Mouse (Mus musculus) ovary, postnatal 14 days (tissue): Measurements from ENCODE around the gene Gm10401.

Experiments used
- DNase-seq: peaks from one replicate; pipeline ENCODE4 v3.0.0; 2022; ENCODE audit warnings: low spot score

Gm10401 gene

DNA sequence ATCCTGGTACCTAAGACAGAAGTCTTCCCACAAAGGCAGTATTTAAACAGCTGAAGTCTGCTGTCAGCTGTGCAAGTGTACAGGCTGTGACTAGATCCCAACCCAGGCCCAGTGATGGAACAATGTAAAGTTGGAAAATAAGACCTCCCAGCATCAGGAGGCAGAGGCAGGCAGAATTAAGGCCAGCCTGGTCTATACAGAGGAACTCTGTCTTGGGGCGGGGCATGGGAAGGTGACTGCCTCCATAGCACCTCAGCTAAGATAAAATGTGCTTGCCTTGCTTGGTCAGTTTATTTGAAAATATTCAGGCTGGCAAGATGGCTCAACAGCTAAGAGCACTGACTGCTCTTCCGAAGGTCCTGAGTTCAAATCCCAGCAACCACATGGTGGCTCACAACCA is 27.6 kb downstream of the Gm10401 start:
- DNase-seq, result no peak

- no peak for DNase-seq
Measured at GRCm38 (mm10) chr5:115069611-115070010, 28.5 kb downstream of the Gm10401 start.

GRCm38 (mm10) chr5:115068671-115069421 is 29.2 kb downstream of the Gm10401 start:
- DNase-seq, result no peak

GRCm38 (mm10) chr5:115066245-115066644 is 31.9 kb downstream of the Gm10401 start:
- no peak for DNase-seq

DNA sequence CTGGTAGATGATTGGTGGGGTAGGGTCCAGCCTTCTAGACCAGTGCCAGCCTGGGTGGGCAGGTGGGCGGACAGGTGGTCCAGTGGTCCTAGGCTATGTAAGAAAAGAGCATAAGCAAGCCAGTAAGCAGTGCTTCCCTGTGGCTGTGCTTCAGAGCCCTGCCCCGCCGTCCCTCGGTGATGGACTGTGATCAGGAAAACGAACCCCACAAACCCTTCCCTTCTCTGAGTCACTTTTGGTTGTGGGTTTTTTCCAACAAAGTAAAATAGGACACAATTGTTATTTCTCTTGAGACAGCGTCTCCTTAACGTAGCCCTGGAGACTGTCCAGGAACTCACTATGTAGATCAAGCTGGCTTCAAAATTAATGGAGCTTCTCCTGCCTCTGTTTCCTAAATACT is 34.7 kb downstream of the Gm10401 start:
- no peak for DNase-seq

- no peak for DNase-seq
Measured at GRCm38 (mm10) chr5:115062566-115062965, 35.5 kb downstream of the Gm10401 start.

DNA sequence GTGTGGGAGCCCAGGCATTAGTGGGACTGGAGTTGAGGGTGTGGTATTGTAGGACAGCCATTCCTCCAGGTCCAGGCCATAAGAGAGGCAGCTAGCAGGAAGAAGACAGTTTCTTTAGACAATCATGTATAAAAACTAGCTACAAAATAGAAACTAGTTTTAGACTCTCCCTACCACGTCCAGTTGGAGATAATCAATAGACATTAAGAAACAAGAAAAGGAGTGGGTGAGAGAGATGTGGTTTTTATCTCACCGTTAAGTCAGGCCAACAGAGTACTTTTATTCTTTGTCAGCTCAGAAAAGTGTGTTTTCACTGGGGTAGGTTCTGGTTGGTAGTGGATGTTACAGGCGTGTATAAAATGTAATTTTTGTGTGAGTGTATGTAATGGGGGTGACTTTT is 37.1 kb downstream of the Gm10401 start:
- no peak for DNase-seq

- DNase-seq, result no peak
Measured at GRCm38 (mm10) chr5:115060067-115060695, 37.9 kb downstream of the Gm10401 start.

DNA sequence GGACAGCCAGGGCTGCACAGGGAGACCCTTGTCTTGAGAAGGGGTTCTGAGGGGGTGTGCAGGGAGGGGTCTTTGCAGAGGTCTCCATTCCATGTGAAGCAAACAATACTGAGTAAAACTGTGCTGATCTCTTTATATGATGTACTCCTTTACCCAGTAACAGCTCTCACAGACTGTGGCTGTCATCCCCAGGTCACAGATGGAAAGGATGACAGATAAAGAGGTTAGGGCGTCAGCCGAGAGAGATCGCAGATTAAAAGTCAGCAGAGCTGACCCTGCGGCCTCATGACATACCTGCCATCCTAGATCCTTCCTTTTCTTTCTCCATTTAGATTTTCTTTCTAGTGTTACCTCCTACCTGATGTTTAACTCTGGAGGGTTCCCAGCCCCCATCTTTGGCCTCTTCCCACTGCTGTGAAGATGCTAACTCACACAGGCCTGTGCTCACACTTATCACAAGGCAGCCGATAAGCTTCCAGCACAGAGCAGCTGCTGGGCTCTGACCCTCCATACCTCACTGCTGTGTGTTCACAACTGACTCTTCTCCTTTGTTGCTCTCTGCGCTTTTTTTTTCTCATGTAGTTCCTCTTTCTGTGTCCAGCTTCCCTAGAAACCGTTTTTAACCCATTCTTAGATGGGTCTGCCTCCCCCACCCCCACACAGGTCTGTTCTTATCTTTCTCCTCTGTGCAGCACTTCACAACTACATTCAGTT is 39.4 kb downstream of the Gm10401 start:
- no peak for DNase-seq

GRCm38 (mm10) chr5:115057153-115057552 is 40.9 kb downstream of the Gm10401 start:
- DNase-seq, result no peak

- DNase-seq, result no peak
Measured at GRCm38 (mm10) chr5:115055418-115055817, 42.7 kb downstream of the Gm10401 start.

- DNase-seq, result no peak
Measured at GRCm38 (mm10) chr5:115053791-115054396, 44.2 kb downstream of the Gm10401 start.

DNA sequence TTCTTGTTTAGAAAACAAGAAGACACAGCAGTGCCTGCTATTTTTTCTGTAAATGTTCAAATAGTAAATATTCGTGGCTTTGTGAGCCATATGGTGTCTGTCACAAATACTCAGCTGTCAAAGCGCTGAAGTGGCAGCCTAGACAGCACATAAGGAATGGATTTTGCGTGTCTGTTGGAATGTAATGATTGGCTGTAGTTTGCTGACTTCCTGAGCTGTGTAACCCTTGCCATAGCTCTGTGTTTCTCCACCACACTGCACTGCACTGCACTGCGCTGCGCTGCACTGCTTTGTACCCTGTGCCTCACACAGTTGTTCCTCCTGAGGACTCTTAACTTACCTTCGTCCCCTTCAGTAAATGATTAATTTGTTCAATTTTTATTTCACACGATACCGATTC is 45.5 kb downstream of the Gm10401 start:
- DNase-seq, result no peak

DNA sequence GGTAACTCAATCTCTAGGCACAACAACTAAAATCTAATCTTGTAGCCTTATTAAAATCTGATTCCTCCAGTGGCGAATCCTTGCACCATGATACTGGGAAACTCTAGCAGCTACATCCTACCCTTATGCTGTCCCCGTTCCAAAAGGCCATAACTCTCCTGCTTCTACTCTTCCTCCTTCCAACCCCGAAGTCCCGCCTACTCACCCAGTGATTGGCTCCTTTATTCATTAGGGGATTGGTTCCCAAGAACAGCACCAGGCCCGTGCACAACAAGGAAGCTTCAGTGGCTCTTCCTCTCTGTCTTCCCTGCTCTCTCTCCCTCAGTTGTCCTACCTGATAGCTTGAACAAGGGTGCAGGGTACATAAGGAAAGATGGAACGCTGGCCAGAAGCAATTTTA is 47.3 kb downstream of the Gm10401 start:
- DNase-seq, result no peak

DNA sequence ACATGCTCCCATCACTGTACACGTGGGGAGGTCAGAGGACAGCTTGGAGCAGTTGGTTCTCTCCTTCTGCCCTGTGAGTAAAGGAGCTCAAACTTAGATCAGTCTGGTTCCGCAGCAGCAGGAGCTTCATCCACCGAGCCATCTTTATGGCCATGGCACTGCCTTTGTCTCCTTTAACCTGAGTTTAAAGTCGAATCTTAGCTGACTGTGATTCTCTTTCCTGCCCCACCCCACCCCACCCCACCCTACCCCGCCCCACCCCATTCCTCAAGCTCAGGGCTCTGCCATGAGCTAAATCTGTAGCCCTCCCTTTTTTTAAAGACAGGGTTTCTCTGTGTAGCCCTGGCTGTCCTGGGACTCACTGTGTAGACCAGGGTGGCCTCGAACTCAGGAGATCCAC is 48.4 kb downstream of the Gm10401 start:
- DNase-seq, result no peak
